Mouse (Mus musculus) right cerebral cortex, postnatal 36 days (tissue): ENCODE measurements at regions not wholly inside any gene's neighbourhood (a gene's known extent, or its start where the extent isn't known, plus 50 kb on each side); places are given as distances from the start of the nearest gene placed in this dataset.
"Not testable (repeated sequence)": the region's sequence is repeated elsewhere in the genome, so short reads cannot be mapped to it uniquely, and the experiment has no call there.

Experiments used
- DNase-seq, 2 experiments: peaks; one replicate each; pipeline ENCODE4 v3.0.0; 2022; ENCODE audit warnings: low spot score in 2 of 2, mixed read lengths in 1 of 2

- peak in 1 of 2 experiments; percentile 23 for DNase-seq
Measured at GRCm38 (mm10) chr11:113132078-113133064, 350.3 kb downstream of the Sox9 start.

DNA sequence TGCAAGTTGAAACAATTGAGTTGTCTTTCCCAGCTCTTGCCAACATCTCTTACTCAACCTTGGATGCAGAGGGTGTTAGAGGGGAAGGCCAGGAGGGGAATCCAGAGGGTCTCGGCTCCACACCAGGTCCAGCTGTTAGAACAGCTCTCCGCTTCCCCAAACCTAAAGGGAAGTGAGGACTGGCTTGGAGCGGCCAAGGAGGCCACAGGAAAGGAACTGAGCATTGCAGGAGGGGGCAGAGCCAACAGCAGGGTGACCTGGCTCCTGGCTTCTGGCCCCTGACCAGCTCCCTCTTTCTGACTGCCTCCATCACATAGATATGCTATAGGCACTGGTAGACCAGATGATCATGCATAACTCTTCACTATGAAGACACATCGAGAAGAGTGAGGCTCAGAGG lies 351.4 kb downstream of the Sox9 start:
- DNase-seq, result no peak

GRCm38 (mm10) chr11:113135261-113135660 lies 353.2 kb downstream of the Sox9 start:
- no peak for DNase-seq

- DNase-seq, result no peak
Measured at GRCm38 (mm10) chr11:113138462-113138861, 356.4 kb downstream of the Sox9 start.

GRCm38 (mm10) chr11:113140595-113140994 lies 358.6 kb downstream of the Sox9 start:
- DNase-seq, result no peak

GRCm38 (mm10) chr11:113142816-113143215 lies 360.8 kb downstream of the Sox9 start:
- no peak for DNase-seq

GRCm38 (mm10) chr11:113143839-113144627 lies 362.0 kb downstream of the Sox9 start:
- peak in 1 of 2 experiments; percentile 40 for DNase-seq

DNA sequence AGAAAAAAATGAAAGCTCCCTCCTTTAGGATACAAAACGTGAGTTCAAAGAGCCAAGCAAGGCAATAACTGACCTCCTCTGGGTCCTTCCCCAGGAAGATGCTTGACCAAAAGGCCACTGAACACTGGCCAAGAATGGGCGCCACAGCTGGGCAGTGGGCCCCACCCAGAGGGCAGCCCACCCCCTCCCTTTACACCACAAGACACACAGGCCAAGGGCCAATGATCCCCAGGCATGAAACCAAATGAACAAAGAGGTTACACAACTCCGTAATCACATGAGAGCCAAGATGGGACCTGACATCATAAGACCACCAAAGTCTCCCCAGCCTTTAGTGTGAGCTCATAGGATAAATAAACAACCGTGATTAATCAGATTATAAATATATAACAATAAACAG lies 363.7 kb downstream of the Sox9 start:
- no peak for DNase-seq

DNA sequence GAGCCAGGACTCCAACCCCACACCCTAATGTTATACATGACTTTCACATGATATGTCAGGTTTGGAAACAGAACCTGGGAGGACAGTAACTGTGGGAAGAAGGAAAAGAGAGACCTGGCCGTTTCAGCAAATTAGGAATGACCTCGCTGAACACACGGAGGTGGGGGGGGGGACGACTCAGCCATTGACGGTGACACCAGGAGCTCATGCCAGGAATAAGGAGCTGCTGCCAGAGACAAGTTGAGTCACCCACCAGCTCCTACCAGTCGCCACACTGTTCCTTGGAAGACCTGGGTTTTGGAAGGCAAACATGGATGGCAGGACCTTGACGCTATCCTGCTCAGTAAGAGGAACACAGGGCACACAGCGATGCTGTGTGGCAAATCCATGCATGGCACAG lies 364.7 kb downstream of the Sox9 start:
- DNase-seq, result no peak

- no peak for DNase-seq
Measured at GRCm38 (mm10) chr11:113147535-113148197, 365.6 kb downstream of the Sox9 start.

DNA sequence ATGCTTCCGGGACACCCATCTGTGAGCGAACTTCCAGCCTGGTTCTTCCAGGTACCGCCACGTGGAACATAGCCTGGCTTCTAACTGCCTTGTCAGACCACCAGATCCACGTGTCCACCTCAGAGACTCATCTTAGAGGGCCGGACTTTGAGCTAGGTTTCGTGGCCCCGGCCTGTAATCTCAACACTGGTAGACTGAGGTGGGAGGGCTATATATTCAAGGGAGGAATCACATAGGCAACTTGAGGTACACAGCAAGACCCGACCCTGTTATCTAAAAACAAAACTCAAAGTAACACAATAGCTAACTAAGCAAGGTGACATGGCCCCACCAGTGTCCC lies 366.1 kb downstream of the Sox9 start:
- DNase-seq, result no peak

DNA sequence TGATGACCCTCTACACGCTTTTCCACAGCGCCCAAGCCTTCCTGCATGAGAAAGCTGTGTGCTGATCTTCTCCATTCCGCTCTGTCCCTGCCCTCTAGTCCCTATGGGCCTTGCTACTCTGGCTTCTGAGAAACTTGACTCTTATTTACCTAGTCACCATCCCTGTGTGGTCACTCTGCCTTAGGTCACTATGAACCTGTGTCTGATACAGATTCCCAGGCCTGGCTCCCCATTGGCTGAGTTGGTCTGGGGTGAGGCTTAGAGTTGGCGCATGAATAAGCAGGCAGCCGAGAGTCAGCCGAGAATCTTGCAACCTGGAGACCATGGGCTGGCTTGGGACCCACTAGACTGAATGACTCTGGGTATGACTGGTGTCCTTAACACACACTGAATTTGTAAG lies 373.5 kb downstream of the Sox9 start:
- no peak for DNase-seq

- DNase-seq, result no peak
Measured at GRCm38 (mm10) chr11:113163941-113164340, 381.9 kb downstream of the Sox9 start.

DNA sequence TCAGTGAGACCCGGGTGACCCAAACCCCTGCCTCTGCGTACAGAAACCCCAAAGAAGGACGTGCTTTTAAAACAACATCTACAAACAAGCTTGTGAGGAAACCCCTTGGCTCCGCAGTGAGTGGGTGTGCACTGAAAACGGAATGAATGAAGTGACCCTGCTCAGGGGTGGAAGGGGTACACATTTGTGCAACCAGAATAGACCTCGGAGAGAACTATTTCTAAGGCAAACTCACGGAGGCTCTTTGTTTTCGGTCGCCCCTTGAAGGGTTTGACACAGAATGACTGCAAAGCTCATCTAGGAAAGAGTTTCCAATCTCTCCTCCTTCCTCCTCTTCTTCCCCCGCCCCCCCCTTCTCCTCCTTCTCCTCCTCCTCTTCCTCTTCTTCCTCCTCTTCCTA lies 382.5 kb downstream of the Sox9 start:
- DNase-seq, result no peak

GRCm38 (mm10) chr11:113165069-113165795 lies 383.2 kb downstream of the Sox9 start:
- peak; percentile 58 to 62 for DNase-seq

DNA sequence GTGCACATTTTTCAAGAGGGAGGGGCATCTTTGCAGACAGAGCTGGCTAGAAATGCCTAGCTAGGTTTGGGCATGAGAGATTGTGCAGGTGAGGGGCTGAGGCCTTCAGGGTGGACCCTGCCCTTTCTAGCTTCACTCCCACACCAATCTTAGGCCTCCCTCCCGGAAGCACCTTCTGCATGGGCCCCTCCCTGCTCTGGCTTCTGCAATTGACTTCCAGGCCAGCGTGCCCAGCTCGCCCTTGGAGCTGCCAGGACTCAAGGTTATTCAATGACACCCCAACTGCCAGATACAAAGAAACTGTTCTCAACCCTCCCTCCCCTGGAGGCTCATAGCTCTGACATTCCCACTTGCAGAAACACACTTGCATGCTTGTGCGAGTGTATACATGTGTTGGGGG lies 384.5 kb downstream of the Sox9 start:
- no peak for DNase-seq

DNA sequence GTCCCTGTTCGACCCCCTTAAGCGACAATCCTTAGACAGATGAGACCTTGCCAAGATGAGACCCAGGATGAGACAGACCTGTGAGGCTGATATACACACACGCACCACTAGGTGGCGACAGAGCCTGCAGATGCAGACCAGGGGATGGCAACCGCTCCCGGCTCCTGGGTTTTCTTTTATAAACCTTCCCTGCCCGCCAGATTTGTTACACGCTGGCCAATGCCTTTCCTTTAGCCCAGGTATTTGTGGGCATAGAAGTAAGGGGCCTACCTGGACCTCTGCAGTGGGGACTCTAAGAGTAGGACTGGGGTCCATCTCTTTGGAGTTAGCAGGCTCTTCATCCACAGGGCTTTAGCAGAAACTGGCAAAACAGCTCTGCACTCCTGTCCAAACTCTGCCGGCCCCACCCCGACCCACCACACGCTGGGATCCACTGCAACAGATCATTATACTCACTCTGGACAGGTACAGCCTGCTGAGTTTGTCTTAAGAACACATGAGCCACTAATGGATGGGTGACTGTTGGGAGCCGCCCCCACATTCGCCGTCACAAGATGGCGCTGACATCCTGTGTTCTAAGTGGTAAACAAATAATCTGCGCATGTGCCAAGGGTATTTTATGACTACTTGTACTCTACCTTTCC lies 390.6 kb downstream of the Sox9 start:
- peak; percentile 43 to 51 for DNase-seq

DNA sequence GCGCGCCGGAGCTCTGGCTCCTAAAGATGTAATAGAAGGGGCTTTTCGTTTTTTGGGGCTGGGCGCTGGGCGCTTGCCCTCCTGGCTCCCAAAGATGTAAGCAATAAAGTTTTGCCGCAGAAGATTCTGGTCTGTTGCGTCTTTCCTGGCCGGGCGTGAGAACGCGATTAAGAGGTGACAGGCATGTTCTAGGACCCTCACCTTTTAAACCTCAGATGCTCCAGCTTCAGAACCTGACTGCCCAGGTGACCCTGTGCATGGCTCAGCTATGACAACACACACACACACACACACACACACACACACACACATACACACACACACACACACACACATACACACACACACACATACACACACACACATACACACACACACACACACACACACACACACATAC lies 391.3 kb downstream of the Sox9 start:
- not testable (repeated sequence) for DNase-seq

GRCm38 (mm10) chr11:113174011-113174507 lies 392.0 kb downstream of the Sox9 start:
- DNase-seq, result no peak

- no peak for DNase-seq
Measured at GRCm38 (mm10) chr11:113175323-113175722, 393.3 kb downstream of the Sox9 start.

GRCm38 (mm10) chr11:113176183-113176582 lies 394.2 kb downstream of the Sox9 start:
- DNase-seq, result no peak
